Mouse (Mus musculus): Measurements from ENCODE around the gene Rusc2.

DNA sequence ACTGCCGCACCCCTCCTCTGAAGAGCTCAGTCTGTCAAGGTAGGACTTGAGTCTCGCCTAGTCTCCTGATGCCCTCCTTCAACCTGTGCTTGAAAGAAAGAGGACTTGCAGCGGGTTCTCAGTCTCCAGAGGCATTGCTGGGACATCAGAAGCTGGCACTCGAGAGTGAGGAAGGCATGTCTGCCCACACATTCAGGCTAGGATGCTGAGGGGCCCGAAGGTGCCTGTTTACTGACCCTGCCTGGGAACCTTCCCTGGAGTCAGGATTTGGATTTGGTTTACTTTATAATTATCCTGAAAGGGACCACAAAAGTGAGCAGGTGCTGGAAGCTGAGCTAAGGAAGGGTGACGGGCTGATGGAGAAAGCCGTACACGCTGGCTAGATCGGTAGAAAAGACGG lies 19.7 kb downstream of the Rusc2 start:
- TF ChIP-seq CTCF (IDR thresholded peaks at IDR 0.05; ENCODE audit: low read depth), result no peak
- no peak for TF ChIP-seq EP300 (IDR thresholded peaks at IDR 0.05; ENCODE audit: low read depth)

Measured in liver, postnatal 0 days (tissue).